Mouse (Mus musculus) cerebellum, adult 2 months (tissue): ENCODE measurements at regions not wholly inside any gene's neighbourhood (a gene's known extent, or its start where the extent isn't known, plus 50 kb on each side); places are given as distances from the start of the nearest gene placed in this dataset.

Experiments used
- CTCF ChIP-seq: fragments of 200-500 bp; IDR thresholded peaks from 2 replicates; pipeline ENCODE4 v1.5.1; 2011; ENCODE audit warnings: low read depth, mild to moderate bottlenecking, control low read depth, low read length, moderate library complexity, borderline replicate concordance; ENCODE audit not compliant: insufficient read depth
- POLR2A ChIP-seq: fragments of 200-500 bp; IDR thresholded peaks from 2 replicates; pipeline ENCODE4 v1.6.1; 2011; ENCODE audit warnings: low read length, control low read depth, borderline replicate concordance; ENCODE audit not compliant: insufficient read depth

- TF ChIP-seq CTCF = peak; percentile 31; the same call in 1 of the 2 replicates
- no peak for TF ChIP-seq POLR2A
Observed at GRCm38 (mm10) chr8:50292158-50292557, 1448.4 kb upstream of the Tenm3 start.
